Mouse (Mus musculus) embryonic facial prominence, embryonic 14.5 days (tissue): Measurements from ENCODE around the gene Mapk1ip1. TPM values are rescaled to one million over a fixed set of nuclear protein-coding genes. Genes with fewer than 3 reads are reported as not detected.
A peak's percentile ranks its signal among the peaks of the same experiment; 100 is the strongest.

Source experiments
- ATAC-seq: fragments of 200-750 bp; cut with Nextera tagmentation; 2 replicates; pipeline ENCODE4 v1.8.0; 2017; ENCODE audit warnings: low read depth, moderate number of reproducible peaks, moderate TSS enrichment
- DNase-seq: peaks from one replicate; pipeline ENCODE4 v3.0.0-alpha.2; 2015; ENCODE audit warnings: low spot score
- H3K27ac ChIP-seq: fragments of 300-500 bp; sonication (generic); replicated peaks from 2 replicates; pipeline ENCODE4 v1.5.1; 2014; ENCODE audit warnings: low read depth, mild to moderate bottlenecking, low read length, moderate library complexity
- H3K27me3 ChIP-seq: fragments of 300-500 bp; sonication (generic); replicated peaks from 2 replicates; pipeline ENCODE4 v1.6.1; 2014; ENCODE audit warnings: low read length; ENCODE audit not compliant: control insufficient read depth, insufficient read depth
- H3K36me3 ChIP-seq: fragments of 300-500 bp; sonication (generic); 2 replicates; pipeline ENCODE4 v1.6.1; 2014; ENCODE audit warnings: low read length, mixed read lengths; ENCODE audit not compliant: control insufficient read depth, insufficient read depth
- H3K4me1 ChIP-seq: fragments of 300-500 bp; sonication (generic); 2 replicates; pipeline ENCODE4 v1.6.1; 2014; ENCODE audit warnings: antibody characterized with exemption, low read length; ENCODE audit not compliant: control insufficient read depth, insufficient read depth
- H3K4me2 ChIP-seq: fragments of 300-500 bp; sonication (generic); 2 replicates; pipeline ENCODE4 v1.6.1; 2014; ENCODE audit warnings: low read depth, mild to moderate bottlenecking, low read length, moderate library complexity, mixed read lengths
- H3K4me3 ChIP-seq: fragments of 300-500 bp; sonication (generic); 2 replicates; pipeline ENCODE4 v1.5.1; 2014; ENCODE audit warnings: low read depth, mild to moderate bottlenecking, low read length
- H3K9ac ChIP-seq: fragments of 300-500 bp; sonication (generic); 2 replicates; pipeline ENCODE4 v1.6.1; 2014; ENCODE audit warnings: low read depth, mild to moderate bottlenecking, low read length, moderate library complexity, mixed read lengths
- H3K9me3 ChIP-seq: fragments of 300-500 bp; sonication (generic); 2 replicates; pipeline ENCODE4 v1.6.1; 2016; ENCODE audit warnings: low read length; ENCODE audit not compliant: control insufficient read depth
- WGBS: fragments of 180-500 bp; shearing (Covaris S2); extraction: QIAGEN DNeasy Blood & Tissue Kit; methylation state at CpG from one replicate; pipeline ENCODE4 v1.1.7; 2014; 5-methylcytosine and 5-hydroxymethylcytosine counted together
- polyA plus RNA-seq: library from polyadenylated mRNA; unstranded; fragments of >200 nt; fragmentation: Nextera tagmentation; extraction: Ambion mirVana; gene quantifications from 2 replicates; pipeline ENCODE4 v1.2.1, GENCODE M21; 2014

Mapk1ip1 gene
- polyA plus RNA-seq = 13.6 and 16.0 TPM in 2 replicates

DNA sequence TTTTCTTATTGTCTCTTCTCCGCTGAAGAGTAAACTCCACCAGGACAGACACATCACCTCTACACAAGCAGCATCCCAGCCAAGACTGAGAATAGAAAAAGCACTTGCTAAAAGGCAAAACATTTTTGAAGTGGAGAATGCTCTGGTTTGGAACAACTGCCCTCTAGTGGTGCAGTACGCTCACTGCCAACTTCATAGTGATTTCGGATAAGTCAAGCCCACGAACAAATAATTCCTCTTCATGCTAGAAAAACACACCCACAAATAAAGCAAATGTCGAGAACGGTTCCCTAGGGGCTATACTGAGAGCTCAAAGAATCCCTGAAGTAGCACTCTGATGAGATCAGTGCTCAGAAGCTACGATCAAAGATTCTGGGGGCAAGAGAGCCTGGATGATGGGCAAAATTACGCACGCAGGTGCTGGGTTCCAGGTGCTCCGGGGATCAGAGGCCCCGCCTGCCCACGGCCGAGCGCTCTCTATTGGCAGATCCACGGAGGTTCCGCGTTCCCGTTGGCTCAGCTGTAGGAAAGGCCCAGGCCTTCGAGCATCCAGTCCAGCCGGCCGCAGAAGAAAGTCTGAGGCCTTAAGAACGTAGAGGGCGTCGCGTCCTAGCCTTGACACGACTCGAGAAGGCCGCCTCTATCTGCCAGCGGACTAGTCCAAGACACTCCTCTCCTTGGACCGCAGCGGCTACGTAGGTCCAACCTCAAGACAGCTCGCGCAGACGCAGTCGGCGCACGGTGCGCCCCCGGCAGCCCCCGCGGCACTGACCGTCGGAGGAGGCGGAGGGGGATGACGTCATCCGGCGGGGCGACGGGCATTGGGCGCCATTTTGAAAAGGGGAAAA, at the start of gene Mapk1ip1, which contains the start of gene Ppp2r2d:
Gene Mapk1ip1, minus strand, starts transcription at position 730 of the 848 bp plus-strand sequence.
Gene Ppp2r2d, plus strand, starts transcription at position 536 of the 848 bp plus-strand sequence.
- Histone ChIP-seq H3K36me3 (peaks cover 12% of the 10 kb centered on the region), H3K27ac (peak within 1 kb of the TSS; percentile 93), H3K27me3 (no peaks in the 10 kb centered on the region), H3K4me2 (peak within 1 kb of the TSS; percentile 85), H3K9ac (peak within 1 kb of the TSS; percentile 98), H3K4me3 (peak within 1 kb of the TSS; percentile 97), H3K4me1 (peaks cover 33% of the 10 kb centered on the region), H3K9me3 (no peaks in the 10 kb centered on the region)
- under 1% methylated on average over 24 of the region's 51 CpGs for WGBS
- DNase-seq (peak; percentile 97), ATAC-seq (peak; percentile 95)

DNA sequence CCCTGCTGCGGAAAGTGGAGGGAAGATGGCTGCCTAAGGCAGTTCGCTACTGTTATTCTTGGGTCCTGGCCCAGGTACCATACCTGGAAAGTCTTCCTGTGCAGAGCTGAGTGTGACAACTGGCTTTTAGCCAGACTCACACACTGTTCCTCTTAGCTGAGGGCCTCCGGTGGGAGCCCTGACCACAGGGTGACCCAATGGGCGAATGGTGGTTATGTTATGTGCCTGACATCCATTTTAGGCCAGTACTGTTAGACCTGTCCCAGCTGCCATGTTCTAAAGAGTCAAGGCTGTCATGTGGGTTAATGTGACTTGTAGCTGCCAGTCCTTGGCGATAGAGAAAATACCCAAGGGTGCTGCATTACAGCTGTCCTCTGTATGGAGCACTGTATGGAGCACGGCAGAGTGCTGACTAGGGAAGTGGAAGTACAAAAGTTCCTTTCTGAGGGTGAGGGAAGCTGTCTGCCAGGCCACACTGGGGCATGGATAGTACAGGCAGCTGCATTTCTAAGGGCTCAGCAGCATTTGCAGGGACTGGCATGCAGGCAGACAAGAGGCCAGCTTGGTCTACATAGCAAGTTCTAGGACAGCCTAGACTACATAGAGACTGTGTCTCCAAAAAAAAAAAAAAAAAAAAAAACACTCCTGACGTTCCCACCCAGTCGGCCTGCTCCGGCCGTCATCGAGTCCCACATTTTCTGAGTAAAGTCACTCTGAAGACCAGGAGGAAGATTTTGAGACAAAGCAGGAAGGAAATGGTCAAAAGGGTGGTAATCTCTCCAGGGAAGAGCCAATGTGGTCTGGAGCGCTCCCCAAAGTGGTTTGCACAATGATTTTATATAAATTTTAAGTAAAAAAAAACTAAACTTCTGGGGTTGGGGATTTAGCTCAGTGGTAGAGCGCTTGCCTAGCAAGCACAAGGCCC, 39.6 kb upstream of the Mapk1ip1 start:
- no peak for ATAC-seq
- no peak overlapping the region for H3K4me2 ChIP-seq

DNA sequence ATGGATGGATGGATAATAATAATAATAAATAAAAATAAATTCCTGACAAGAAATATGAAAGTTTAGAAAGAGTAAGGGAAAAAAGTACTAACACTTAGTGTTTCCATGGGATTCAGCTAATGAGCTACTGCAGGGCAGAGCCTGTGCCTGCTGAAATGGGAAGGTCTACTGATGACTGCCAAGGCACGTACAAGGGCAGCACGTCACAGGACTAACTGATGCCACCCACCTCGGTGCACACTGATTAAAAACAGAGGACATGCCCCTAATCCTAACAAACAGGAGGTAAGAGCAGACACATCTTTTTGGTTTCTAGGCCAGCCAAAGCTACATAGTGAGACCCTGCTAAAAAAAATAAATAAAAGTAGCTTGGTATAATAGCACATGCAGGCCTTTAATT, 37.7 kb upstream of the Mapk1ip1 start:
- WGBS = 90% methylated on average over 3 of the region's 3 CpGs

More for the DNA sequence above, 39.6 kb upstream of the Mapk1ip1 start:
- Histone ChIP-seq H3K27me3 (no peaks in the 10 kb centered on the region), H3K9me3 (no peaks in the 10 kb centered on the region), H3K27ac (no peak overlapping the region), H3K4me1 (no peaks in the 10 kb centered on the region), H3K36me3 (peaks cover 50% of the 10 kb centered on the region), H3K9ac (no peak overlapping the region), H3K4me3 (no peak overlapping the region)
- DNase-seq = no peak
- WGBS = 74% methylated on average over 12 of the region's 13 CpGs

DNA sequence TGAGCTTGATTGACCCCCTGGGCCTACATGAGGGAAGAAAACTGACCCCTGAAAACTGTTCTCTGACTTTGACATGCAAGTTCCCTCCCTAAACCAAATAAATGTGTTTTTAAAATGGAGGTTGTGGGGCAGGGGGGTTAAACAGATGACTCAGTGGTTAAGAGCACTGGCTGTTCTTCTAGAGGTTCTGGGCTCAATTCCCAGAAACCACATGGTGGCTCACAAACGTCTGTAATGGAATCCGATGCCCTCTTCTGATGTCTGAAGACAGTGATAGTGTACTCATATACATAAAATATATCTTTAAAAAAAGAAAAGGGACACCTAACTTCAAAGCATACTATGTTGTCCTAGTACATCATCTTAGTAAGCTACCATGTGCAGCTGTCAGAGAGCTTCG, 29.0 kb upstream of the Mapk1ip1 start:
- H3K36me3 ChIP-seq = peaks cover 96% of the 10 kb centered on the region
- H3K4me1 ChIP-seq = no peaks in the 10 kb centered on the region
- no peak overlapping the region for H3K27ac ChIP-seq
- H3K9ac ChIP-seq = no peak overlapping the region
- H3K4me3 ChIP-seq = no peak overlapping the region
- H3K4me2 ChIP-seq = no peak overlapping the region
- no peaks in the 10 kb centered on the region for H3K27me3 ChIP-seq
- ATAC-seq (no peak), DNase-seq (peak; percentile 7)
- WGBS = 60% methylated on average over 3 of the region's 3 CpGs
- H3K9me3 ChIP-seq = no peaks in the 10 kb centered on the region

More for the DNA sequence above, 37.7 kb upstream of the Mapk1ip1 start:
- peaks cover 69% of the 10 kb centered on the region for H3K36me3 ChIP-seq
- no peak overlapping the region for H3K9ac ChIP-seq
- no peaks in the 10 kb centered on the region for H3K9me3 ChIP-seq
- no peak overlapping the region for H3K27ac ChIP-seq
- no peak for DNase-seq
- H3K27me3 ChIP-seq = no peaks in the 10 kb centered on the region
- no peaks in the 10 kb centered on the region for H3K4me1 ChIP-seq
- H3K4me3 ChIP-seq = no peak overlapping the region
- no peak for ATAC-seq
- no peak overlapping the region for H3K4me2 ChIP-seq

DNA sequence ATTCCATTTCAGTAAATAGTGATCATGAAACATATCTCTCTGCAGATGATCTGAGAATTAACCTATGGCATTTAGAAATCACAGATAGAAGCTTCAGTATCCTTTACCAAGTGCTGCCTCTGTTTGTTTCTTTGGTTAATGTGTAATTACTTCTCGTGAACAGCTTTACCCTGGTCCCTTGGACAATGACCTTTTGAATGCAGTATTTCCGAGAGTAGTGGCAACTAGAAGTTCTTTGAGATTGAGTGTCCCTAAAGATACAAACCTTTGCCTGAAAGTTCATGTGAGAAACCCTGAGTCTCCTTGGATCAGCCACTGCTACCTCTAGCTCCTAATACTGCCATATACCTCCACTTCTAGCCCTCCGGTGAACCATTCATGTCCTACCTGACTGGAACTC, 26.9 kb upstream of the Mapk1ip1 start:
- H3K36me3 ChIP-seq = peaks cover 94% of the 10 kb centered on the region
- H3K4me2 ChIP-seq = no peak overlapping the region
- DNase-seq (no peak), ATAC-seq (no peak)
- no peak overlapping the region for H3K4me3 ChIP-seq
- H3K27ac ChIP-seq = no peak overlapping the region
- H3K9me3 ChIP-seq = no peaks in the 10 kb centered on the region
- H3K27me3 ChIP-seq = no peaks in the 10 kb centered on the region
- WGBS = 84% methylated on average over 3 of the region's 3 CpGs
- no peak overlapping the region for H3K9ac ChIP-seq
- no peaks in the 10 kb centered on the region for H3K4me1 ChIP-seq

DNA sequence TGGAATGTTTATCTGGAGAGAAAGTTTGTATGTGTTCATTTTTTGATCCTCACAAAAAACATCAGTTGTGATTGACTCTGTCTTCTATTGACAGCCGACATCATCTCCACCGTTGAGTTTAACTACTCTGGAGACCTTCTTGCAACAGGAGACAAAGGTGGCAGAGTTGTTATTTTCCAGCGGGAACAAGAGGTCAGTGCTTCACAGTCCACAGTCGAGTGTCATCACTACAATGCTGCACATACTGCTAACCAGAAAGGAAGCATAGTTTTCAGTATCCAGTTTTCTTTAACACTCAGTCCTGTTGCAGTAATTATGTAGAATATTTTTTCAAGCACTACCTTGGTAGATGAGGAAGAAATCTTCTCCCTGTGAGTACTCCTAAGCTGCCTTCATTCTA, 22.2 kb upstream of the Mapk1ip1 start:
- no peak overlapping the region for H3K4me2 ChIP-seq
- H3K27ac ChIP-seq = no peak overlapping the region
- no peaks in the 10 kb centered on the region for H3K9me3 ChIP-seq
- no peak for DNase-seq
- H3K9ac ChIP-seq = no peak overlapping the region
- peaks cover 9% of the 10 kb centered on the region for H3K4me1 ChIP-seq
- peaks cover 48% of the 10 kb centered on the region for H3K36me3 ChIP-seq
- H3K27me3 ChIP-seq = no peaks in the 10 kb centered on the region
- WGBS = 94% methylated on average over 4 of the region's 4 CpGs
- ATAC-seq = no peak
- no peak overlapping the region for H3K4me3 ChIP-seq

DNA sequence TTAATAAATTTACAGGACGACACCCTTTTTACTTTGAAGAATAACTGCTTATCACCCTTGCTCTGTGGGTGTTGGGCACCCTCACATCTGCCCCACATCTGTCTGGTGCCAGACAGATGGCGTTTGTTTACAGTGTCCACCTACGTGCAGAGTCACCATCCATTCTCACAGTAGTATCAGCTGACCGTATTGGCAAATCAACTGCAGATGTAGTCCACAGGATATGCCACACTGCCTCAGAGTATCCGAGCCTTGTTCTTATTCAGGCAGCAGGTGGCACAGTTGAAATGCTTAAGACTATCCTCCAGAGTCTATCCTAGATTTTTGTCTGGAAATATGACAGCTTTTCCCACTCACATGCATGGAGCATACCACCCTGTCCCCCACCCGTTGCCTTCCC, 21.2 kb upstream of the Mapk1ip1 start:
- H3K9ac ChIP-seq = no peak overlapping the region
- peaks cover 37% of the 10 kb centered on the region for H3K36me3 ChIP-seq
- no peak overlapping the region for H3K4me3 ChIP-seq
- H3K4me2 ChIP-seq = no peak overlapping the region
- 49% methylated on average over 6 of the region's 6 CpGs for WGBS
- H3K9me3 ChIP-seq = no peaks in the 10 kb centered on the region
- peaks cover 12% of the 10 kb centered on the region for H3K4me1 ChIP-seq
- H3K27me3 ChIP-seq = no peaks in the 10 kb centered on the region
- H3K27ac ChIP-seq = no peak overlapping the region
- DNase-seq (no peak), ATAC-seq (no peak)

DNA sequence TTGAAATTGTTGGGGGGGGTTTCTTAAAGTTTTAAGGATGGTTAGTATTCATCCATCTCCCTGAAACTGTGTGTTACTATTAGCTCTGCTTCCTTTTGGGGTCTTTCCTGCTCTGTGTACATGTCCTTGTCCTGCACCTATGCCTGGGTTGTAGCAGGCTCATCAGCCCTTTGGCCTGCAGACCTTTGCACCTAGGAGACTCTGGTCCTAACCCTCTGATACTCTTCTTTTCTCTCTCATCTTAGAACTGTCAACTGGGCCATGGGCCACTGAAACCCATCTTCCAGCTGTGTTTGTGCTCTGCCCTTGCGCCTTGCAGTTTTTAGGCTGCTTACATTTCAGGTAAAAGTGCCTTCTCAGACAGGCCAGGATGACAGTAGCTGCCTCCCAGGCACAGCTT, 18.7 kb upstream of the Mapk1ip1 start:
- no peak for DNase-seq
- ATAC-seq = no peak
- no peak overlapping the region for H3K4me3 ChIP-seq
- H3K36me3 ChIP-seq = peaks cover 20% of the 10 kb centered on the region
- H3K27me3 ChIP-seq = no peaks in the 10 kb centered on the region
- no peaks in the 10 kb centered on the region for H3K9me3 ChIP-seq
- WGBS = 90% methylated on average over 1 of the region's 1 CpGs
- no peak overlapping the region for H3K27ac ChIP-seq
- H3K9ac ChIP-seq = no peak overlapping the region
- no peak overlapping the region for H3K4me2 ChIP-seq
- peaks cover 12% of the 10 kb centered on the region for H3K4me1 ChIP-seq
